Mouse (Mus musculus): ENCODE measurements at regions not wholly inside any gene's neighbourhood (a gene's known extent, or its start where the extent isn't known, plus 50 kb on each side); places are given as distances from the start of the nearest gene placed in this dataset.

DNA sequence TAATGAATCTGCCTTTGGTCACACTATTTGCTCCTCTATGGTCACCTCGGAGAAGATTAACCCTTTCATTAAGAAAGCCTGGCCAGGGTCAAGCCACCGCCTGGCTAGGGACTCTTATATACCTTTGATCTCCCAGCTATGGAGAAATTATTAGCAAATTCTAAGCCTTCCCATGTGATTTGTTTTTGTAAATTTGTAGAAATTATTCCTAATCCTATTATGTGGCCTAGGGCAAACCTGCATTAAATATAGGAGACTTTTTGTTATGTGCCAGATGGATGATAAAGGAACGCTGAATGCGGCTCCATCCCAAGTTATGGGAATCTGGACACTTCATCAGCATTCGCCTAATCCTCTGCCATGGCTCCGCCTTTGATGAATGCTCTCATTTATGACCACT, 70.4 kb upstream of the Tmco5 start:
- no peak for DNase-seq (ENCODE audit: low spot score)

DNA sequence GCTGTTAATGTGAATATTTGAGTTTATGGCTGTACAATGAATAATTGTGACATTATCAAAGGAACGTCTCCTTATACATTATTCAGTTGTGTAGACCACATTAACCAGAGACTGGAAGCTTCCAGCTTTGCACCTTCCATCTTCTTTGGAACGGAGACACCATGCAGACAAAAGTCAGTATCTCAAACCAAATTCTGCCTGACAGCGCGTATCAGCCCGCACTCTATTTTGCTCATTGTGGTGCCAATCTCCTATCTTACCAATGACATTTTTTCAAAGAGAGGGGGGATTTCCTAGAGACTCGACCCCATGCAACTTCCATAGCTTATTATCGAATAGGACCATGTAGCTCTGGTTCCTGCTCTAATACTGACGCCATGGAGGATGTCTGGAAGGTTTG, 69.9 kb upstream of the Tmco5 start:
- no peak for DNase-seq (ENCODE audit: low spot score)

DNA sequence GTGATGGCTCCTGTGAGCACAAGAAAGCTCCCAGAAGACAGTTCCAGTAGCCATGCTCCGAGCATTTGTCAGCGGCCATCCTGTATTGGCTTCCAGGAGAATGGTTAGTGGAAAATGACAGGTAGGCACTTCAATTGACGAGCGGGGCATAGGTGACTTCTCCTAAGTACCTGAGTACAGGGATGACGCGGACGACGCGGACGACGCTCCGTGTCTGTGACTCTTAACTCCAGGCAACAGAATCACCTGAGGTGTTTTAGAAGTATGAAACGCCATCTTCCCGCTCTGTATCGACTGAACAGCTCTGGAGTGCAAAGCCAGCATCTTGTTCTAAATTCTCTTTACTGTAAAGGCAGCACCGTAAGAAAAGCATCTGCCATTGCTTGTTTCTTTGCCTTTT, 68.4 kb upstream of the Tmco5 start:
- no peak for DNase-seq (ENCODE audit: low spot score)

DNA sequence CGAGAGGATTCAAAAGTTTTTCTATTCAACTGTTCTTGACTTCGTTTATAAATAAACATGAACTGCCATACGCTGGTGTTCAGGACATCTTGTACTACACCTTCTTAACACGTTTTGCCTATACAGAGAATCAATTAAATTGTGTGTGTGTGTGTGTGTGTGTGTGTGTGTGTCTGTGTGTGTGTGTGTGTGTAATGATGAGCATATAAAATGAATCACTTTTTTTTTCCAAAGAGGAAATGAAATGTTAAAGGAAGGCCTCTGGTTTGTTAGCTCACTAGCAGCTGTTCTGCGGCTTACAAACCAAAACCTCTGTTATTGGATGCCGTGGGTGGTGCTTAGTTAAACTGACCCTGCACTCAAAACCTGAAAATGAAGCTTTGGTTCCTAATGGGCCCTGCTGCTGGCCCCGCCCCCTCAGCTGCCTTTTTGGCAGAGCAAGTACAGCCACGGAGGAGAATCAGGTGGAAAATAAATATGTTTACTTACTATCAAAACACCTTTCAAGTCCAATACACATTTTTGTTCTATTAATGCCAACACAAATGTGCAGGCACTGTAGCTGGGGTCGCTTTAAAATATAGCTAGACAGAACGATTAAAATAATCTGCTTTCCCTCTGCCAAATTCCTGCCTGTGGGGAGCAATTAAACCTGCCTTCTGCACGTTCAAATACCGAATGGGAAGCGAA, 65.5 kb upstream of the Tmco5 start:
- no peak for DNase-seq (ENCODE audit: low spot score)

DNA sequence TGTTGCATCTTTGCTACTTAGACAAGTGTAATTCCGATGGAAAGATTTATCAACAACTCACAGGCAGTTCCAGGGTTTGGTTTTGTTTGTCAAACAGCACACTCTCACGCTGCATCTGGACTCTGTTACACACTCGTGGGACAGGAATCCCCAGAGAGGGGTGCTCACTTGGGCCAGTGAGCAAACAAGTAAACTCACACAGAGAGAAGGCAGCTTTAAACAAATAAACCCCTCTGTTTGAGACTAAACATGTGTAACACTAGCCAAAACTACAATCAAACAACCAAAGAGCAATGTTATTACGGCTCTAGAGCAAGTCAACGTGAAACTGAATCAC, 65.0 kb upstream of the Tmco5 start:
- no peak for DNase-seq (ENCODE audit: low spot score)

DNA sequence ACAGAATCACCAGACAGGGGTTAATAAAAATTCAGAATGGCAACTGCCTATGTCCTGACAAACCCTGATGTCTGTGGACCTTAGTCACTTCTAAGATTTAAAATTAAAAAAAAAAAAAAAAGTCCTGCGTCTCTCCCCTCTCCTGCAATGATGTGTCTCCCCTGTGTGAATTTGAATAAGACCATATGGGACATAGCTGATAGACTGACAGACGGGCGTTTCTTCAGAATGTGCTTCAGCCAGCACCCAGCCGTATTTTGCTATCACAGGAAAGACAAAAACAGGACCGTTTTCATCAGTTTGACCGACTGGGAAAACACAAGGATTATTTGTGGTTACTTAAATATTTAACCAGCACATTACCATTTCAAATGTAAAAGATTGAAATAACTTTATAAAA, 61.4 kb upstream of the Tmco5 start:
- no peak for DNase-seq (ENCODE audit: low spot score)

DNA sequence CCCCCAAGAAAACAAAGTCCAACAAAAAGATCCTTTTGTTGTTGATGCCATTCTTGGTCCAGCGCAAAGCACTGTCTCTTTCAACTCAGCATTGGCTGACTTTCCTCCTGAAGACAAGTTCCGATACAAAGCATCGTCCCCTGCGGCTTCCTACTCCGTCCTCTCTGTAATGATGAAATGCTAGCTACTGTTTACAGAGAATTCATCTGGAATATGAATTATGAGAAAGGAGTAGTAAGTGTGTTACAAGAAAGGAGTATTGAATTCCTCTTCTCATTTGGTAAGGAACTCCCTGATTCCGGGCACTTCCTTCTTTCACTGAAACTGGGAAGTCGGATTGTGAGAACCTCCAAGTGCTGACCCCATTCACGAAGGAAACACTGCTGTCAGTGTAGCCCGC, 60.9 kb upstream of the Tmco5 start:
- no peak for DNase-seq (ENCODE audit: low spot score)

DNA sequence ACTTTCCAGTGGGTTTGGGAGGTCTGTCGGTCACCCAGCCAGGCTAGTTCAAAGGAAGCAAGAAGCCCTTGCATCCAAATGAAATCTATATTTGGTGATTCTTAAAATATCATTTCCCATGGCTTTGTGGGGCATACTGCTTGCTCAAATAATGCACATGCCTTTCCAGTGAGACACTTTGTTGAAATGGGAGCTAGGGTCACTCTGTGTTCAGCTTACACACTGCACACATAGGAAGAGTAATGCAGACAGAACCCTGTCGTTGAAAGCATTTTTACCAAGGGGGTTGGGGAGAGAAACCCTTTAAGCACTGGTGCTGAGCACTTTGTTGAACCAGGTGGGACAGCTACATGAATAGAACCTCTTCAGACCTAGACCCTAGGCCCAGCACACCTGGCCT, 59.9 kb upstream of the Tmco5 start:
- DNase-seq (ENCODE audit: low spot score), result no peak

DNA sequence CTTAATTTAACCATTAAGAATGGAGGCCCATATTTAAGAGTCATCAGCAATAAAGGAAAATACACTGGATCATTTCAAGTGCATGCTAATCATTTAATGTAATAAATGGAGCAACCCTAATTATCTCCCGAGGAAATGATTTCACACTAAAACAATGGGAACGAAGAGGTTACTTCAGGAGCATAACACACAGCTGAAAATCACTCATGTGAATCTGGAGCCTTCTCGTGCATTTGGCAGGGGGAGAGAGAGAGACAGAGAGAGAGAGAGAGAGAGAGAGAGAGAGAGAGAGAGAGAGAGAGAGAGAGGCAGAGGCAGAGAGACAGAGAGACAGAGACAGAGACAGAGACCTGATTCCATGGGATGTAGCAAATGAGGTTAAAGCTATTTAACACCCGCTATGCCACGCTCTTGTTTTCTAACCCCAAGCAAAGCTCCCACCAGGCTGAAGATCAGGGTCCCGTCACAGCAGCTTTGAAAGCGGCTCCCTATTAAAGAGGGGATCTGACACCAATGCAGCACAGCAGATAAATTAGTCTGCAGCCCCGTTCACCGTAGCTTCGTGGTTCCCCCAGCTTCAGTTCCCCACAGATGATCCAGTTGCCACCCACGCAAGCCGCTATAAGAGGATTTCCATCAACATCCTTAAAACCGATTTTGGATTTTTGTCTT, 59.3 kb upstream of the Tmco5 start:
- no peak for DNase-seq (ENCODE audit: low spot score)

DNA sequence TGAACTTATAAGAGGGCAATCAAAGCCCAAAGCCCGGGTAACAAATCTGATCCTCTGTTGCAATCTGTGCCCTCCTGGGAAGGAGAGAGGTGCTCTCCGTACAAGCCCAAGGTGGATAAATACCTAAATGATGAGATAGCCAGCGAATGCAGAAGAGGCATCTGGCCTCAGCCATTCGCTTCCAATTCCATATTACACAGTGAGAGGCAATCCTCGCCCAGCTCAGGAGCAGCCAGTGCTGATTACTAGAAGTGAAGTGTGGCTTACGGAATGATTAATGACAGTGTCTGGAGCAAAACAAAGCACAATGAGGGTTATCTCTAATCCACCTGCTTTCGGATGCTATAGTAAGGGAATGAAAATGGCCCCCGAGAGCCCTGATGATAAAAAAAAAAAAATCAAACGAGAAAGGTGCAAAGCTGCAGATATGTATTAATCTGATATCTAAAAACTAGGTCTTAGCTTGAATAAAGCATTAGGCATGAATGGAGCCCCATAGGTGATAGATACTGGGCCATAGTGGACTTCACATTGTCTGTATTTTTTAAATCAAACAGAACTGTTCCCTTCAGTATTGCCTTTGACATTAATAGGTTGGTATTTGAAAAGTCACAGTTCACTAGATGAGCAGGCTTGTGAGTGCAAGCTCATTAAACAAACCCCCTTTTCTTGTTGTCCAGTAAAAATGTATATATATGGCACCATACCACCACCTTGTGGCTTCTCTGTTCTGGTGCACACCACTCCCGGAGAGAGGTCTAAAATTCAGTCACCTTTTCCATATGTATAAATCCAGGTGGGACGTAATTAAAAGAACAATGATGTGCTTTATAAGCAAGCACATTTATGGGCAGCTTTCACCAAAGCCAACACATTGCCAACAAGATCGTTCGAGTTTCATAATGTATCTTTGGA, 57.4 kb upstream of the Tmco5 start:
- peak; percentile 24 for DNase-seq (ENCODE audit: low spot score)

All from layer of hippocampus, adult 9-10 months (tissue).